Comparison of ENCODE assay signal across 15 mouse cellular contexts in genomic region chr16:23912741-23913140, GRCm38 (mm10). TPM values are rescaled to one million over a fixed set of nuclear protein-coding genes. Genes with fewer than 3 reads are reported as not detected.
"Had no signal": no experiment of that assay in that cellular context is flagged by ENCODE, and none has a peak within 500 bp of the region (broad histone marks: within the 10 kb centered on the region; RNA-seq: fewer than 3 reads in every experiment).

No protein-coding gene starts in this region.

- H3K36me3 ChIP-seq: kidney, embryonic 15.5 days; limb, embryonic 10.5 days; liver, embryonic 15.5 days; midbrain, embryonic 15.5 days; neural tube, embryonic 12.5 days had no signal

- DNase-seq: kidney, adult 18-20 months; kidney, postnatal 14 days; lung, adult 2 months; thymus, adult 2 months; thymus, postnatal 25 days had no signal

- H3K9me3 ChIP-seq: kidney, embryonic 15.5 days; limb, embryonic 10.5 days; liver, embryonic 15.5 days; midbrain, embryonic 15.5 days; neural tube, embryonic 12.5 days had no signal

- ATAC-seq: midbrain, embryonic 15.5 days had no signal

- H3K4me2 ChIP-seq: kidney, embryonic 15.5 days; liver, embryonic 11.5 days; liver, embryonic 15.5 days; midbrain, embryonic 15.5 days; neural tube, embryonic 12.5 days had no signal

- H3K4me1 ChIP-seq: kidney, embryonic 15.5 days; limb, embryonic 10.5 days; liver, embryonic 15.5 days; midbrain, embryonic 15.5 days; neural tube, embryonic 12.5 days had no signal

- H3K27ac ChIP-seq: kidney, embryonic 15.5 days; limb, embryonic 10.5 days; liver, embryonic 15.5 days; midbrain, embryonic 15.5 days; neural tube, embryonic 12.5 days had no signal

- H3K9ac ChIP-seq: kidney, embryonic 15.5 days; liver, embryonic 15.5 days; midbrain, embryonic 15.5 days; neural tube, embryonic 12.5 days had no signal

- H3K4me3 ChIP-seq: kidney, embryonic 15.5 days; limb, embryonic 10.5 days; liver, embryonic 15.5 days; midbrain, embryonic 15.5 days; neural tube, embryonic 12.5 days had no signal

- H3K27me3 ChIP-seq: kidney, embryonic 15.5 days; liver, embryonic 15.5 days; midbrain, embryonic 15.5 days; neural tube, embryonic 12.5 days had no signal

RNA-seq across cellular contexts. Expression of gene Rtp2, which starts 19.5 kb away (rescaled TPM):
- polyA plus RNA-seq: kidney, embryonic 15.5 days; large intestine, adult 2 months; limb, embryonic 10.5 days; limb, embryonic 14.5 days; liver, embryonic 11.5 days; liver, embryonic 15.5 days; lung, adult 2 months; neural tube, embryonic 12.5 days; thymus, adult 2 months; urinary bladder, adult 2 months had no signal

RNA-seq across cellular contexts. Expression of gene Sst, which starts 22.0 kb away (rescaled TPM):
- polyA plus RNA-seq: lung, adult 2 months; testis, adult 2 months; urinary bladder, adult 2 months had no signal
